Mouse (Mus musculus) ovary, postnatal 10 days (tissue): ENCODE measurements at regions not wholly inside any gene's neighbourhood (a gene's known extent, or its start where the extent isn't known, plus 50 kb on each side); places are given as distances from the start of the nearest gene placed in this dataset.

Source experiments
- DNase-seq: peaks from one replicate; pipeline ENCODE4 v3.0.0; 2022; ENCODE audit warnings: low spot score

DNA sequence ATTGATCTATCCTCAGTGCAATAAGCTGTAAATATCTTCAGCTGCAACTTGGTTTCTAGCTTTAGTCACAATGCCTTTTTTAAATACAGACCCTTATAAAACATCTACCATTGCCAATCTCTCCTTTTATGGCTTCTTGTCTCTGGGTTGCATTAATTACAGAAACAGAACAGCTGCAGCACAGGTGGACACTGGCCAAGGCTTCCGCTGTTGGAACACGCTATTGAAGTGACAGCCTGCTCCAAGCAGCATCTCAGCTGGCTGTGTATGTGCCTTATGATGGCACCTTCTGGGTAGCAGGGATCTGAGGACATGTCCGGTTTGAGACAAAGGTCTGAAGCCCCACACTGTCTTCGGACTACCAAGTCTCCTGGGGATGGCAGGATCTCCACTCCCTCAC, 207.1 kb upstream of the Plpp4 start:
- no peak for DNase-seq

- DNase-seq, result no peak
Observed at GRCm38 (mm10) chr7:129050675-129051074, 206.2 kb upstream of the Plpp4 start.

GRCm38 (mm10) chr7:129066891-129067290, 189.9 kb upstream of the Plpp4 start:
- DNase-seq, result no peak

GRCm38 (mm10) chr7:129068137-129068536, 188.7 kb upstream of the Plpp4 start:
- no peak for DNase-seq

DNA sequence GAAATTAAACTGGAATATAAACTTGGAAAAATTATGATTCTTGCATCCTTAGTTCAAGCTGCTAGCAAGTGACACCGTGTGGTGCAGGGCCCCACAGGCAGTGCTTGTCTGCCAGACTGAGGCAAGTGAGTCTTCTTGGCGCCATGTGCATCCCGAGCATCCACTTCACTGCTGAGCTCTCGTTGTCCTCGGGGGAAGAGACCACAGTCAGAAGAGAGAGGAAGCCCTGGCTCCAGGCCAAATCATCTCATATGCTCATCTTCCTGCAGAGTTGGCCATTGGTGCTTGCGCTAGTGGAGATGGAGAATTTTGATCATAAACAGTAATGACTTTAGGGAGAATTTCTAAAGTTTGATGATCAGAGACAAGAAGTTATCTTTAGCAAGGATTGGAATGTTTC, 177.0 kb upstream of the Plpp4 start:
- DNase-seq, result no peak

- no peak for DNase-seq
Observed at GRCm38 (mm10) chr7:129091441-129091840, 165.4 kb upstream of the Plpp4 start.

DNA sequence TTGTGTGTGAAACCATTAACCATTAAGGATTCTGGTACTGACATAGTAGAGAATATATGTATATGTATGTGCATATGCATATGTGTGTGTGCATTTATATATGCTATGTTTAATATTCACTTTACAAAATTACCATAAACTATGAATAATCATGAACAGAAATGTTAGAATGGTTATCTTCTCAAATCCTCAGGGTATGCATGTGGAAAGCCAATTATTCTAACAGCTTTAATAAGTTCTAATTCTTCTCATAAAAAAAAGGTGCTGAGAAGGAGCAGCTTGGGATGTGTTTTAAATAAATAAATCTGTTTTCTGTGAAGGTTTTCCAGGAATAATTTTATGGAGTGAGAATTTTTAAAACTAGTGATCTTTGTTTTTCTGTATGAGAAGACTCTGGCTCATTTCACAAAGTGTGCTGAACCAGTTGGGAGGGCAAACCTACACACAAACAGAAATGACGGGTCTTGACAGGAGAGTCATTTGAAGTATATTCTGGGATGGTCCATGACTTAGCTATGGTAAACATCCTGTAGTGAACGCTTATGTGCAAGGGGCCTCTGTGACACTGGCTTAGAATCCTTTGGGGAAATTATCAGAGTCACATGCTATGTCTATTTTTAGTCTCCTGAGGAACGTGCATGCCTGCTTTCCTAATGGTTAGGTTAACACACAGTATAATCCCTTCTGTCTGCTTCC, 160.3 kb upstream of the Plpp4 start:
- no peak for DNase-seq

DNA sequence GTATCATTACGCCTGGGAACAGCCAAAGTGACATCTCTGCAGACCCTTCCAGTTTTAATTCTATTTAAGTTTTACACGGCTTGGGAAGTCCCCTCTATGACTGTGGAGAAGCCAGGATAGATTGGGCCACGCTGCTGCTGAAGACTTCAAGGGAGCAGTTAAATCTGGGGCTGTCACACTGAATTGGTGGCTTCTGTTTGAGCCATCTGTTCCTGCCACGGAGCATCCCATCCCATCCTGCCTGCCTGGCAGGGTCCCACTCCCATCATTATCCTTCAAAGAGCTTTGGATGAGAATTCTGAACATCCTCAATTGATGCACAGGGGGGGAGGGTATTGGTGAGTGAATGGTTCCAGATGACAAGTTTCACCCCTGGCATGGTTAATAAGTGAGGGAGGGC, 154.4 kb upstream of the Plpp4 start:
- DNase-seq, result no peak

- DNase-seq, result no peak
Observed at GRCm38 (mm10) chr7:129134176-129134575, 122.7 kb upstream of the Plpp4 start.

GRCm38 (mm10) chr7:129134661-129135215, 122.1 kb upstream of the Plpp4 start:
- DNase-seq, result no peak

GRCm38 (mm10) chr7:129137303-129137990, 119.4 kb upstream of the Plpp4 start:
- no peak for DNase-seq

DNA sequence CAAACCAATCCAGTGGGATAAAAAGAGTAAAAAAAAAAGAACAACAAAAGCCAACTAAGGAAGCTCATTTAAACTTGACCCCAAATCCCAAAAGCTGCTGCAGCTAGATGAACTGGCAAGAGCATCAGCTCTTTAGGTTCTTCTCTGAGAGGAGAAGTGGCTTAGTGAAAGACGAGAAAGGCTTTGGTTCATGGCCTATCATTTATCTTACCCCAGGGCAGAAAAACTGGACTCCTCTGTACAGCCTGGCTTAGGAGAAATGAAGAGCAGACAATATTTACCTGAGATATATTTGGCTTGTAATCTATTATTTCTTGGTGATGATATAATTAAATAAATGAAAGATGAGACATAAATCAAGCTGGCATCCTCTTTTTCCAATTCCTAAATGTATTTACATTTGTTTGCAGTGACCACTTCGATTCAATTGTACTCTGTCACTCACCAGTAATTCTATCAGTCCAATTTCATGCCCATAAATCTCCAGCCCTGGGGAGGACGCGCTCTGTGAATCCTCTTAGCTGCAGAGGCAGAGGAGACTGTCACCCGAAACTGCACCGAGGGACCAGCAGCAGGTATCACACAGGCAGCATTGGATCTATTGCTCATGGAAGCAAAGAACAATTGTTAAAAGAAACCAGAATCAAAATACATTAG, 114.8 kb upstream of the Plpp4 start:
- no peak for DNase-seq

DNA sequence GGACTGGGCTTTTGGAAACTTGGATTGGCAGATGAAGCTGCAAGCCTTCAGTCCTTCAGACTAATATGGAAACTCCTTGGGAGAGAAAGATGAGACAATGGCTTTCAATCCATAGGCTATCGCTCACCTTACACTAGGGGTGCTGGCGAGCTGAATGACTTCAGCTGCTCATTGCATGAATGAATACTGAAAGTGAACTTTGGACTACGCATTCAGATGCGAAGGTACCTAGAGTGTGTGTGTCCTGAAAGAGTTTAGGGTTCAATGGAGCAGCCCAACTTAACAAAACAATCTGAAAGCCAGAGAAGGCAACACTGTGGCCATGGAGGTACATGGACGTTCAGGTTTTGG, 114.3 kb upstream of the Plpp4 start:
- DNase-seq, result no peak

- no peak for DNase-seq
Observed at GRCm38 (mm10) chr7:129155577-129155976, 101.3 kb upstream of the Plpp4 start.

DNA sequence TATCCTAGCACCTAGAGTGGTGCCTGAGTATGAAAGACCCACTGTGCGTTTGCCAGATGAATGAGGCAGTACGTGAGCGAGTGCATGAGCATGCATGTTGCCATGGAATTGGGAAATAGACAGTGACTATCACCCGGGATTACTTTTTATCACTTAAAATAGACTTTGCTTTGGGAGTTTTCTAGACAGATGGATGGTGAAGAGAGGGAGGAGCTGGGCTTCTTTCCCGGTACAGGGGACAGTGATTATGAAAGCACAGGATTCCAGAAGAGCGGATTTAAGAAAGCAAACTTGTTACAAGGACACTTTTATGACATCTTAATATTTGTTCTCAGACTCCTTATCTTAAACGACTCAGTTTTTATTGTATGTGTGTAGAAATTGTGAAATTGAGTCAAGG, 86.9 kb upstream of the Plpp4 start:
- no peak for DNase-seq

GRCm38 (mm10) chr7:129190933-129191332, 65.9 kb upstream of the Plpp4 start:
- DNase-seq, result no peak

DNA sequence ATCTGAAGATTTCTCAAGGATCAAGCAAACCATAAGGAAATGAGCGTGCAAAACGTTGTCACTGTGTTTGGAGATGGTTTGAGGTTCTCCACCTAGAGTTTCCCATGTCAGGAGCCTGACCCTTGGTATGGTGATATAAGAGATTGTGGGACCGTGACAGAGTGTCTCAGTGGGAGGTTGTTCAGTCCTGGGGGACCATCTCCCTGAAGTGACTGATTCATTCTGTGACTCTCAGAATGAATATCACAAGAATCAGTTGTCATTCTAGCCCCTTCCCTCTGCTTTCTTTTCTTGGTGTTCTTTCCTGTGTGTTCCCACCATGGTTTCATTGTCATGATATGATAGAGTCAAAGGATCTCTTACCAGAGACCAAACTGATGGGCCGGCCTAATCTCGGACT, 49.8 kb upstream of the Plpp4 start:
- no peak for DNase-seq
